Mouse (Mus musculus) E14TG2a.4 (cell line): ENCODE measurements around the gene Gm3269.
"Not testable (repeated sequence)": the region's sequence is repeated elsewhere in the genome, so short reads cannot be mapped to it uniquely, and the experiment has no call there.

Experiments
- H3K27me3 ChIP-seq: 2 replicates; pipeline ENCODE4 v1.6.1; 2014; ENCODE audit warnings: low read length, control low read depth; ENCODE audit not compliant: insufficient read depth
- H3K36me3 ChIP-seq: 2 replicates; pipeline ENCODE4 v1.6.1; 2014; ENCODE audit warnings: low read length, control low read depth; ENCODE audit not compliant: insufficient read depth
- H3K4me1 ChIP-seq: replicated peaks from 2 replicates; pipeline ENCODE4 v1.6.1; 2014; ENCODE audit warnings: low read depth, low read length, control low read depth
- H3K4me3 ChIP-seq: replicated peaks from 2 replicates; pipeline ENCODE4 v1.5.1; 2014; ENCODE audit warnings: mild to moderate bottlenecking, low read length
- H3K9me3 ChIP-seq: 2 replicates; pipeline ENCODE4 v1.6.1; 2014; ENCODE audit warnings: low read length, control low read depth

Gm3269 gene

GRCm38 (mm10) chr14:4837806-4838205, at the start of gene Gm3269:
Gene Gm3269 (plus strand): TSS chr14:4838106.
- not testable (repeated sequence) for H3K4me1 ChIP-seq, H3K27me3 ChIP-seq, H3K4me3 ChIP-seq, H3K9me3 ChIP-seq, H3K36me3 ChIP-seq

DNA sequence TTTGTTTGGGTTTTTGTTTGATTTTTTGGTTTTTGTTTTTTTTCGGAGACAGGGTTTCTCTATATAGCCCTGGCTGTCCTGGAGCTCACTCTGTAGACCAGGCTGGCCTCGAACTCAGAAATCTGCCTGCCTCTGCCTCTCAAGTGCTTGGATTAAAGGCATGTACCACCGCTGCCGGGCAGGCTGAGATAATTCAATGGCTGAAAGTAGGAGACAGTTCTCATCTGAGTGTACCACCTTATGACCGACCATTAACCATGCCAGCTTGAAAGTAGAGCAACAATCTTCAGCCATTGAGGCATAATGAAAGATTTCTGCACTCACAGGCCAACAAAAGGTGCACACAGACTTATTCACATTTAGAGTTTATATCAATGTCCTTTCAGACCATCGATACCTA, 31.5 kb upstream of the Gm3269 start:
- H3K36me3 ChIP-seq, H3K9me3 ChIP-seq, H3K4me3 ChIP-seq, H3K27me3 ChIP-seq, H3K4me1 ChIP-seq: not testable (repeated sequence)

DNA sequence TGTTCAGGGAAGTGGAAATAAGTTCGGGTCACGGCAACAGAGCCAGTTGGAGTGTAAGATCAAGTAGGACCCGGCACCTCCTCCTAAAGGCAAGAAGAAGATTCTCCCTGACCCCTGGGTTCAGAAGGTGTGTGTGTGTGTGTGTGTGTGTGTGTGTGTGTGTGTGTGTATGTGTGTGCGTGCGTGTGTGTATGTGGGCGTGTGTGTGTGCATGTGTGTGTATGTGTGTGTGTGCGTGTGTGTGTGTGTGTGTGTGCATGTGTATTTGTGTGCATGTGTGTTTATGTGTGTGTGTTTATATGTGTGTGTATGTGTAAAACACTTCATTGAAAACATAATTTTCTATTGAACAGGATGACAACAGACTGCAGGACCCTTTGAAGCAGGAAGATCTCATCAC, 16.0 kb upstream of the Gm3269 start:
- not testable (repeated sequence) for H3K27me3 ChIP-seq, H3K36me3 ChIP-seq

GRCm38 (mm10) chr14:4855299-4855980, 17.5 kb downstream of the Gm3269 start, which contains the start of gene Gm3264:
Gene Gm3264 (plus strand): TSS chr14:4855576.
- H3K4me1 ChIP-seq, H3K27me3 ChIP-seq, H3K9me3 ChIP-seq, H3K36me3 ChIP-seq: not testable (repeated sequence)
- peak within 1 kb of the TSS; percentile 61 for H3K4me3 ChIP-seq

More for the DNA sequence above, 16.0 kb upstream of the Gm3269 start:
- not testable (repeated sequence) for H3K9me3 ChIP-seq, H3K4me3 ChIP-seq, H3K4me1 ChIP-seq

DNA sequence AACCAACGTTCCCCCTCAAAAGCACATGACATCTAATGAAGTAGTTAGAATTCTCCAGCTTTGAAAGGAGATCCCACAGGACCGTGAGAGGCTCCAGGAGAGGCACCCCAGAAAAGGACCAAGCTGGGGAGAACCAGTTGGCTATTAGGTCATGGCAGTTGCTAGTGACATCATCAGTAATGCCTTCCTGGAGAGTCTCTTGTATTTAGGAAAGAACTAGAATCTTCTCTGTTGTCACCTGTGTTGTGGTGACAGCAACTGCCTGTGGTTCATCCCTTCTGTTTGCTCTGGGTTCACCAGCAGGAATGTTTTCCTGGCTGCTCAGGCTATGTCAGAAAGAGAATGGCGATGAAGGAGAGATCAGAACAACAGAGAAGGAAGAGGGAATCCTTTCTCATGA, 54.2 kb downstream of the Gm3269 start, which contains the start of gene Gm3278:
TSS of gene Gm3278 (plus strand) at position 301 of the 400 bp plus-strand sequence.
- H3K4me3 ChIP-seq, H3K9me3 ChIP-seq, H3K4me1 ChIP-seq, H3K27me3 ChIP-seq, H3K36me3 ChIP-seq: not testable (repeated sequence)
